Mouse (Mus musculus): ENCODE measurements around the gene Ubn2.
"Not testable (repeated sequence)": the region's sequence is repeated elsewhere in the genome, so short reads cannot be mapped to it uniquely, and the experiment has no call there.

Gene Ubn2

DNA sequence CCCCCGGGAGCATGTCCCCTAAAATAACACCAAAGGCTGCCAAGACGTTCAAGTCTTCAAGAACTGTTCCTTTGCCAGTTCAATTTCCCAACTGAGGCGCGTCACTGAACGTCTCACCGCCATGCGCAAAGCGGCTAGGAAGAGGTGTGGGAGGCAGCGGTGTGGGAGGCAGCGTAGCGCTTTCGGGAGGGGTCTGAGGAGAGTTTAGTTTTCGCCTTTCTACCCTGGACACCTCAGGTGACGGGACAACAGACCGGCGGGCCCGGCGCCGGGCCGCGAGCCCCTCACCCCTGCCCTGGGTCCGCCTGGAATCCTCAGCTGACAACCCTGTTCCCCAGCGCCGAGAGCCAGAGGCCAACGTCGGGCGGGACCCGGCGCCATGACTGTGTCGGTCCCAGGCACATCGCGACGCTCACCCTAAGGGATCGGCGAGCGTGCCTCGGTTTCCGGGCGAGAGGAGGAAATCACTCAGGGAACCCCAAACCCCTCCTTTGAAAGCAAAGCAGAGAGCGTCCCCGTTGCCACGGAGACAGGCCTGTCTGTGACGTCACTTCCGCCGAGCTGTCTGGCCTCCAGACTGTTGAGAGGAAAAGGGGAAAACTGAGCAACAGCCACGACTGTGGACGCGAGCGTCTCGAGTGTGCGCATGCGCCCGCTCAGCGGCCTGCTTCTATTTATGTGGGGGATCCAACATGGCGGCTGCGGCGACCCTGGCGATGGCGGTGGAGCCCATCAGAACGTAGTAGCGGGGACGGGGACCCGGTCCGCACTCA, at the start of gene Ubn2:
Ubn2 (plus strand) TSS at position 690 of the 773 bp plus-strand sequence.
- peak; percentile 97 for DNase-seq (ENCODE audit: low read depth)

GRCm38 (mm10) chr6:38389671-38390070, 44.1 kb upstream of the Ubn2 start:
- DNase-seq (ENCODE audit: low read depth) = no peak

GRCm38 (mm10) chr6:38432457-38432856, 1.3 kb upstream of the Ubn2 start:
- DNase-seq (ENCODE audit: low read depth) = not testable (repeated sequence)

DNA sequence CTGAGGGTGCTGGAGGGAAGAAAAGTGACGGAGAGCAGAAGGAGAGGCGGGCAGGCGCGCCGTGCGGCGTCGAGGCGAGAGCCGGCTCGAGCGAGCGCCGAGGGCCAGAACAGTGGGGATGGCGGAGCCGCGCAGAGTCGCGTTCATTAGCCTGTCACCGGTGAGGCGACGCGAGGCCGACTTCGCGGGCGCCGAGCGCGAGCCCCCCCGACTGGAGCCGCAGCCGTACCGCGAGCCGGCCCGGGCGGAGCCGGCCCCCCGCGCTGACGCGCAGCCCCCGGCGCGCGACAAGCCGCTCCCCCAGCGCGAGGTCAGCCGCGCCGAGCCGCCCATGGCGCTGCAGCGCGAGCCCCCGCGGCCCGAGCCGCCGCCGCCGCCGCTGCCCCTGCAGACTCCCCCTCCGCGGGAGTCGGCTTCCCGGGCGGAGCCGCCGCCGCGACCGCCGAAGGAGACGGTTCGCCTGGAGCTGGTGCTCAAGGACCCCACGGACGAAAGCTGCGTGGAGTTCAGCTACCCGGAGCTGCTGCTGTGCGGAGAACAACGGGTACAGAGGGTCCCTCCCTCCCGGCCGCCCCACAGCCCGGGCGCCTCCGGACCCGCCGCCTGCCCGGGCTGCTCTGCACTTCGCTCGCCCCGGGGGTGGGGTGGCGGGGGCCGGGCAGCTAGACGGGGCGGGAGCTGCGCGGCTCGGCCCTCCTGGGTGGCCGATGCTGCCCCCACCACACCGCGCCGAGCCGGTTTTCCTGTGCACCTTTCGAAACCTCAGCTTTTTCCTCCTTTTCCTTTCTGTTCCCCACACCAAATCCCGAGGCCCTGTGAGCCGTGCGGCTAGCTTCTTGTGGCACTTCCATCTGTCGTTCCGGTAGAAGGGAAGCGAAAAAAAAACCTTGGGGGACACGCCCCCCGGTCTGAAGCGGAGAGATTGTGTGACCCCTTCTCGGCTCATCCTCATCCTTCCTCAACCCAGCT, 589 bp downstream of the Ubn2 start:
- no peak for DNase-seq (ENCODE audit: low read depth)

- DNase-seq (ENCODE audit: low read depth) = no peak
Measured at GRCm38 (mm10) chr6:38443842-38444241, 10.1 kb downstream of the Ubn2 start.

DNA sequence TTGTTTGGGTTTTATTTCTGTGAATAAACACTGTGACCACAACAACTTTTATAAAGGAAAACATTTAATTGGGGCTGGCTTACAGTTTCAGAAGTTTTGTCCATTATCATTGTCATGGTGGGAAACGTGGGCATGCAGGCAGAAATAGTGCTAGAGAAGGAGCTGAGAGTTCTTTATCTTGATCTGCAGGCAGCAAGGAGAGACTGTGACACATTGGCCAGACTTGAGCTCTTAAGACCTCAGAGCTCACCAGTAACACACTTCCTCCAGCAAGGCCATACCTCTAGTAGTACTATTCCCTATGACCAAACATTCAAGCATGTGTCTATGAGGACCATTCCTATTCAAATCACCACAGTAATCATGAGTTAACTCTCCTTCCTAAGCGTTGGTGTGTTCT, 14.5 kb downstream of the Ubn2 start:
- DNase-seq (ENCODE audit: low read depth) = no peak

DNA sequence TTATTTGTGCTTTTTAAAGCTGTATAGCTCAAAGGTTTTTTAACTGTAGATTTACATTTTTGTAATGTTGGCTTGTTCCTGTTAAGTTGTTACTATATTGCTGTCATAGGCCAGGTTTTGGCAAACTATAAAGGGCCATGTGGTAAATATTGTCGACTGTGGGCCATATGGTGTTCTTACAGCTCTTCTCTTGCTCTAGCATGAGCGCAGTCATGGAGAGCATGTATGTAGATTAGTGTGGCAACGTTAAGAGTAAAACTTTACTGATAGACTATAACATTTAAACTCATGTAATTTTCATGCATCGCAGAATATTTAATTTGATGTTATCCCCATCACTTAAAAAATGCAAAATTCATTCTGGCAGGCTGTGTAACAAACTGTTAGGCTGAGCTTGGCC, 19.3 kb downstream of the Ubn2 start:
- DNase-seq (ENCODE audit: low read depth) = no peak

DNA sequence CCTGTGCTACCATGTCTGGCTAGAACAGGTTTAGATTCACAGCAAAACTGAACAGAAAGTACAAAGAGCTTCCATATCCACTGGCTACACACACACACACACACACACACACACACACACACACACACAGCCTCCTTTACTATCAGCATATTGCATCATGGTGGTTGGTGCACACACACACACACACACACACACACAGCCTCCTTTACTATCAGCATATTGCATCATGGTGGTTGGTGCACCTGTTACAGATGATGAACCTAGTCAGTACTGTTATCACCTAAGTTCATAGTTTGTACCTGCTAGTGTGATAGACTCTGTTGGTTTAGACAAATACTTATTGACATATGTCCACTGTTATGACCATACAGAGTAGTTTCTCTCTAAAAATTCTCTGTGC, 22.7 kb downstream of the Ubn2 start:
- DNase-seq (ENCODE audit: low read depth) = not testable (repeated sequence)

DNA sequence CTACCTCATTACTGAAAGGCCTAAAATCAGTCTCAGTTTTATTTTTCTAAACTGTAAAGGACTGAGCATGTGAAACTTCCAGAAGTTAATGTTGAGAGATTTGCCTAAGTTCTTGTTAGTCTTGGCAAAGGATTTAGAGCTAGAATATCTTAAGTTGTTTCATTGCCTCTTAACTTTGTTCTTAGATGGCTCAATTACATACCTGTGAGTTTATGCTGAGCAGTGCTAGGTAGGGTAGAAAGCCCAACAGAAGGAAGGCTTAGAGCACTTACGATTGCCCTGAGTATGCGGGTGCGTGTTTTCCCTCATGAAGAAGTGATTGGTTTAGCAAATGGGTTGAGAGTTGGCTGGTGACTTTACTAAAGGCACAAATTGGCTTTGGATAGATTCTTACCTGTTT, 24.3 kb downstream of the Ubn2 start:
- no peak for DNase-seq (ENCODE audit: low read depth)

DNA sequence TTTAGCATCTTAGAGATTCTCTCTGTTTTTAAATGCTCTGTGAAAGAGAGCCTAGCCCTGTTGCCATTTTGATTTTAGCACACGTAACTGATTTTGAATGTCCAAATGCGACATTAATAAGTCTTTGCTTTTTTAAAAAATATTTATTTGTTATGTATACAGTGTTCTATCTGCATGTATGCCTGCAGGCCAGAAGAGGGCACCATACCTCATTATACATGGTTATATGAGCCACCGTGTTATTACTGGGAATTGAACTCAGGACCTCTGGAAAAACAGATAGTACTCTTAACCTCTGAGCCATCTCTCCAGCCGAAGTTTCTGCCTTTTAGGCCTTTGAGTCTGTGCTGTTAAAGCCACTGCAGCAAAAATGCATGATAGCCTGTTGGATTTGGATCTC, 35.8 kb downstream of the Ubn2 start:
- DNase-seq (ENCODE audit: low read depth) = no peak

GRCm38 (mm10) chr6:38481694-38482371, 48.1 kb downstream of the Ubn2 start:
- peak; percentile 10 for DNase-seq (ENCODE audit: low read depth)

GRCm38 (mm10) chr6:38492550-38492949, 58.8 kb downstream of the Ubn2 start:
- DNase-seq (ENCODE audit: low read depth) = no peak

- DNase-seq (ENCODE audit: low read depth) = no peak
Measured at GRCm38 (mm10) chr6:38495641-38496040, 61.9 kb downstream of the Ubn2 start.

GRCm38 (mm10) chr6:38512096-38512495, 78.3 kb downstream of the Ubn2 start:
- DNase-seq (ENCODE audit: low read depth) = no peak

- no peak for DNase-seq (ENCODE audit: low read depth)
Measured at GRCm38 (mm10) chr6:38512830-38513229, 79.1 kb downstream of the Ubn2 start.

DNA sequence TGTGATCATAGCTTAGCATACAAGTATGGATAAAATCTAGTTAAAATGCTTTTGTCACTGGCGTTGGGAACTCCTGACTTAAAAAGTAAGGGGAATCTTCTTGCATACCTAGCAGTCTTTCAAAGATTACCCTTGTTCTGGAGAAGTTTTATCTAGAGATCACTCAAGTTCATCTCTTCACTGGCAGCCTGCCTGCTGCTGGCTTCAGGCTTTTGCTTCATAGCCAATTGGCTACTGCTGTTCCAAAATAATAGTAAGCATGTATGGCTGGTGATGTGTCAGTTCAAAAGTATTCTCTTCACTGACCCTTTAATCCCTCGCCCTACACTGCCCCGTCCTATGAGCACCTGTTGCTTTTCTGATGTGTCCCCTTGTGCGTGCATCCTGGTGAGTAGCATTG, 81.5 kb downstream of the Ubn2 start:
- no peak for DNase-seq (ENCODE audit: low read depth)

GRCm38 (mm10) chr6:38523851-38524250, 90.1 kb downstream of the Ubn2 start:
- DNase-seq (ENCODE audit: low read depth) = no peak

GRCm38 (mm10) chr6:38531211-38531820, 97.6 kb downstream of the Ubn2 start:
- peak; percentile 34 for DNase-seq (ENCODE audit: low read depth)

- no peak for DNase-seq (ENCODE audit: low read depth)
Measured at GRCm38 (mm10) chr6:38532500-38533420, 99.0 kb downstream of the Ubn2 start.

GRCm38 (mm10) chr6:38533428-38534405, 100.0 kb downstream of the Ubn2 start, which contains the start of gene Fmc1:
TSS of gene Fmc1 (plus strand) at chr6:38533502.
- DNase-seq (ENCODE audit: low read depth) = peak; percentile 99
